Mouse (Mus musculus) megakaryocyte, embryonic 14.5 days (primary cell): Measurements from ENCODE around the gene Hrk.

Experiments used
- FLI1 ChIP-seq: IDR thresholded peaks from 2 replicates; pipeline ENCODE4 v1.6.1; 2012; ENCODE audit warnings: low read length, inconsistent platforms, mixed read lengths
- GATA1 ChIP-seq: IDR thresholded peaks from 3 replicates; pipeline ENCODE4 v1.6.1; 2012; ENCODE audit warnings: mixed read lengths, low read length, inconsistent platforms, borderline replicate concordance

GRCm38 (mm10) chr5:118147264-118147663 is 17.2 kb upstream of the Hrk start:
- TF ChIP-seq GATA1 = no peak
- TF ChIP-seq FLI1 = no peak
